Mouse (Mus musculus) spleen, adult 2 months (tissue): ENCODE measurements around the gene Mras. TPM values are rescaled to one million over a fixed set of nuclear protein-coding genes. Genes with fewer than 3 reads are reported as not detected.

Experiments
- DNase-seq, 2 experiments: peaks; one replicate each; pipeline versions ENCODE4 v3.0.0 to v3.0.0-alpha.2; 2012 to 2021; ENCODE audit warnings: low spot score in 2 of 2, low read depth in 1 of 2
- H3K27ac ChIP-seq: fragments of 200-500 bp; 2 replicates; pipeline ENCODE4 v1.5.1; 2012; ENCODE audit warnings: low read length, inconsistent platforms; ENCODE audit not compliant: insufficient read depth
- H3K27me3 ChIP-seq: fragments of 200-500 bp; 2 replicates; pipeline ENCODE4 v1.6.1; 2012; ENCODE audit warnings: mild to moderate bottlenecking, moderate library complexity, low read length, inconsistent platforms; ENCODE audit not compliant: control insufficient read depth, insufficient read depth
- H3K36me3 ChIP-seq: fragments of 200-500 bp; 2 replicates; pipeline ENCODE4 v1.6.1; 2012; ENCODE audit warnings: mild to moderate bottlenecking, low read length, inconsistent platforms; ENCODE audit not compliant: control insufficient read depth, insufficient read depth
- H3K4me1 ChIP-seq: fragments of 200-500 bp; 2 replicates; pipeline ENCODE4 v1.6.1; 2011; ENCODE audit warnings: inconsistent platforms; ENCODE audit not compliant: control insufficient read depth, insufficient read depth, insufficient read length
- H3K4me3 ChIP-seq: fragments of 200-500 bp; 2 replicates; pipeline ENCODE4 v1.5.1; 2011; ENCODE audit warnings: mild to moderate bottlenecking, inconsistent platforms; ENCODE audit not compliant: insufficient read depth, insufficient read length; ENCODE audit errors: extremely low read depth
- CTCF ChIP-seq: fragments of 200-500 bp; IDR thresholded peaks from 2 replicates; pipeline ENCODE4 v1.5.1; 2011; ENCODE audit warnings: mild to moderate bottlenecking, inconsistent platforms; ENCODE audit not compliant: insufficient read depth, insufficient read length, insufficient replicate concordance; ENCODE audit errors: extremely low read depth
- POLR2A ChIP-seq: fragments of 200-500 bp; IDR thresholded peaks from 2 replicates; pipeline ENCODE4 v1.6.1; 2011; ENCODE audit warnings: low read depth, low read length, inconsistent platforms
- WGBS: fragments of 180-500 bp; shearing (Covaris S2); methylation state at CpG from one replicate; pipeline ENCODE4 v1.1.7; 2018; 5-methylcytosine and 5-hydroxymethylcytosine counted together
- polyA plus RNA-seq: library from polyadenylated mRNA; depleted of rRNA; stranded (reverse); fragments of >200 nt; gene quantifications from 2 replicates; pipeline ENCODE4 v1.2.3, GENCODE M21; 2012

Mras gene
- polyA plus RNA-seq, 1 experiment, result 9.1 TPM

DNA sequence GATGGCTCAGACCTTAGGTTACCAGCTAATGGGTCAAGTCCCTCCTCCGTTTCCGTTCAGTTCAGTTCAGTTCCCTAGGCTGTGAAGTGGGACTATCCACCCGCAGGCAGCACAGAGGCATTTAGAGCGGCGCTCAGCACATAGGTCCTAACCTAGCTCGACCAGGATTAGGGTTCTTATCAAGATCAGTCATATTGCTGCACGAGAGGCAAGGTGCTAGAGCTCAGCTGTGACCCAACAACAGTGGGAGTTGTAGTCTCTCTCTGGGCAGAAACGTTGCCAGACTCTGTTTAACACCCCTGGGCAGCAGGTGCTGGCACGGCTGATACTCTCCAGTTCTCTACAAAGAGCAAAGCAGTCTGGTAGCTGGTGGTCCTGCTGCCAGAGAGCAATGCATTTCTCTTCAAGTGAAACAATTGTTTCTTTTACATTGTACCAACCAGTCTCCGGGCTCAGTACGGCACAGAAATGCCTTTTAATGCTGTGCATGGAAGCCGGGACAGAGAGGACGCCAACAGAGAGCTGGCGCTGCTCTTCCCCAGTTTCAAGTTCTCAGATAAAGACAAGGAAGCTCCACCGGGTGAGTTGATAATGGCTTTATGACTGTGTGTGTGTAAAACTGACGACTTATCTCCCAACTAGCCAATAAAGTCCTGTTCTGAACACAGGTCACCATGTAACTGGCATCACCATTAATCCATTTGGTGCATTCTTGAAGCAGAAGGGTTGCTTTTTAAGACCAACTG is 33.3 kb upstream of the Mras start:
- Histone ChIP-seq H3K27ac (no peak overlapping the region), H3K36me3 (no peaks in the 10 kb centered on the region), H3K4me1 (no peaks in the 10 kb centered on the region), H3K4me3 (no peak overlapping the region), H3K27me3 (no peaks in the 10 kb centered on the region)
- 61% methylated on average over 16 of the region's 16 CpGs for WGBS
- TF ChIP-seq CTCF (no peak), POLR2A (no peak)
- no peak for DNase-seq

DNA sequence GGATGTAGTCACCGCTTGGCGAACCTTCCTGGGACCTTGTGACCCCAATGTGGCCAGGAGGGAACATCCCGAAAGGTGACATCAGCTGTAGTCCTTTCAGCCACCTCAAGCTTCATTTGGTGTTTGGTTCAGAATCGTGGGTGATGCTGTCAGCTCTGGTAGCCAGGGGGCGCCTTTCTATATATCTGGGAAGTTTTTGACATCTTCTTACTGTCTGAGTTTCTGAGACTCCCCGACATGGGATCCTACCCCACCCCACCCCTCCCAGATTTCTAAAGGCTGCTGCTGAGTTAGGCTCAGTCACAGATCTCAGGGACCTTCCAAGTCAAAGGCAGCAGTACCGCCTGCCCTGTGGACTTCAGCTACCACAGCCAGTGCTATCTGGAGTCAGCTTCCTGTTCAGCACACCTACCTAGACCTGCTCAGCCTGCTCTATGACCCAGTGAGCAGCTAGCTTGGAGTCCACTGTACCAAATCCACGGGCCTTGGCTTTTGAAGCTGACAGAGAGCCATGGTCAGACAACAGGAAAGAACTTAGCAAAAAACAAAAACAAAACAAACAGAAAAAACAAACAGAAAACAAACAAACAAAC is 32.6 kb upstream of the Mras start:
- no peak for DNase-seq
- H3K4me3 ChIP-seq, result no peak overlapping the region

GRCm38 (mm10) chr9:99468572-99468971 is 31.4 kb upstream of the Mras start:
- H3K4me3 ChIP-seq, result no peak overlapping the region
- DNase-seq, result no peak
- no peaks in the 10 kb centered on the region for H3K27me3 ChIP-seq
- no peak for TF ChIP-seq CTCF
- no peak for TF ChIP-seq POLR2A
- H3K4me1 ChIP-seq, result no peaks in the 10 kb centered on the region
- no peaks in the 10 kb centered on the region for H3K36me3 ChIP-seq
- no peak overlapping the region for H3K27ac ChIP-seq
- WGBS, result 91% methylated on average over 9 of the region's 9 CpGs

More for the DNA sequence above, 32.6 kb upstream of the Mras start:
- Histone ChIP-seq H3K36me3 (no peaks in the 10 kb centered on the region), H3K27me3 (no peaks in the 10 kb centered on the region), H3K4me1 (no peaks in the 10 kb centered on the region), H3K27ac (no peak overlapping the region)
- WGBS, result 53% methylated on average over 8 of the region's 8 CpGs
- TF ChIP-seq POLR2A (no peak), CTCF (peak; percentile 9; the same call in 1 of the 2 replicates)

DNA sequence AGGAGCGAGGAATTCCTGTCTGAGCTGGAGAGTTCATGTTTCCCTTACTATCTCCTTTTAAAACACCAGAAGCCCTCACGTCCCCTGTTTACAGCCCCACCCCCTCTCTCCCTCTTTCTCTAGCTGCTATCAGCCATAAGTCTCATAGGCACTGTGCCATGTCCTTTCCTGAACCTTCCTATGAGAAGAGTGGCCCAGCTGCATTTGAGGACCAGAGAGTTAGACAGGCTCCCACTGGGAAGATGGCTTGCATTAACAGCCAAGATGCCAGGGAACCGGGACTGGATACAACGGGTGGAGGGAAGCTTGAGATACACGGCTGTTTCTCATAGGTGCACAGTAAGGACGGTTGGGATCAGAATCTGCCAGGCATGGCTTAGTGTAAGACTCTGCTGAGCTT is 27.7 kb upstream of the Mras start:
- no peak overlapping the region for H3K27ac ChIP-seq
- no peaks in the 10 kb centered on the region for H3K27me3 ChIP-seq
- 87% methylated on average over 6 of the region's 6 CpGs for WGBS
- no peaks in the 10 kb centered on the region for H3K4me1 ChIP-seq
- H3K36me3 ChIP-seq, result no peaks in the 10 kb centered on the region
- no peak overlapping the region for H3K4me3 ChIP-seq
- DNase-seq, result no peak
- no peak for TF ChIP-seq CTCF
- TF ChIP-seq POLR2A, result no peak

- WGBS, result 78% methylated on average over 4 of the region's 4 CpGs
- H3K36me3 ChIP-seq, result no peaks in the 10 kb centered on the region
- no peak for DNase-seq
- TF ChIP-seq CTCF, result no peak
- TF ChIP-seq POLR2A, result no peak
- no peak overlapping the region for H3K4me3 ChIP-seq
- no peak overlapping the region for H3K27ac ChIP-seq
- no peaks in the 10 kb centered on the region for H3K4me1 ChIP-seq
- no peaks in the 10 kb centered on the region for H3K27me3 ChIP-seq
Measured at GRCm38 (mm10) chr9:99459730-99460129, 22.5 kb upstream of the Mras start.

DNA sequence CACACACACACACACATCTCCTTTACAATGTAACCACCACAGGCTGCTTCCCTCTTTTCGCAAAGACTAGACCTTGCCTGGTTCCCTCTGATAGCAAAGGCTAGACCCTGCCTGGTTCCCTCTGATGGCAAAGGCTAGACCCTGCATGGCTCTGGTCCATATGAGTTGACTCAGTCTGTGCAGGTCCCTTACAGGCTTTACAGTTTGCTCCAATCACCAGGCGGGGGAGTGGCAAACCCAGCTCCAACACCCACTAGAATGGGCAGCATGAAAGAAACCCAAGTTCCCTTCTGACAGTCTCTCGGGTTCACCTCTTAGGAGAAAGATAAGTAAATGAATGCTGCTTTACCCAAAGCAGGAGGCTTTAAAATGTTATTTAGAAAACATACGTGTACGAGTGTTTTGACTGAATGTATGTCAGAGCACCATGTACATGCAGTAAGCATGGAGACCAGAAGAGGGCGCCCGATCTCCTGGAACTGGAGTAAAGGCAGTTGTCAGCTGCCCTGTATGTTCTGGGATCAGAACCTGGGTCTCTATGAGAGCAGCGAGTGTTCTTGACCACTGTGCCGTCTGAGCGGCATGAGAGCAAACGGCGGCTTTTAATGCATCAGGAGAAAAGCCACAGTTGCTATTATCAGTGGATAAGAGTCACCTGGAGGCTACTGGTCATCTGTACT is 21.5 kb upstream of the Mras start:
- no peak overlapping the region for H3K27ac ChIP-seq
- no peak overlapping the region for H3K4me3 ChIP-seq
- H3K4me1 ChIP-seq, result no peaks in the 10 kb centered on the region
- H3K36me3 ChIP-seq, result no peaks in the 10 kb centered on the region
- H3K27me3 ChIP-seq, result no peaks in the 10 kb centered on the region
- WGBS, result 39% methylated on average over 12 of the region's 12 CpGs
- peak in 1 of 2 experiments; percentile 46 for DNase-seq
- TF ChIP-seq POLR2A (no peak), CTCF (peak; percentile 44; the same call in 1 of the 2 replicates)
